Mouse (Mus musculus) neural tube, embryonic 14.5 days (tissue): ENCODE measurements around the gene Ran. TPM values are rescaled to one million over a fixed set of nuclear protein-coding genes. Genes with fewer than 3 reads are reported as not detected.
A peak's percentile ranks its signal among the peaks of the same experiment; 100 is the strongest.

Experiments
- ATAC-seq: fragments of 200-750 bp; cut with Nextera tagmentation; 2 replicates; pipeline ENCODE4 v1.8.0; 2017; ENCODE audit warnings: low read depth, mild to moderate bottlenecking, moderate TSS enrichment, moderate library complexity
- H3K27ac ChIP-seq: fragments of 300-500 bp; sonication (generic); 2 replicates; pipeline ENCODE4 v1.5.1; 2014; ENCODE audit warnings: low read depth, mild to moderate bottlenecking, control low read depth, low read length, moderate library complexity, mixed read lengths
- H3K27me3 ChIP-seq: fragments of 300-500 bp; sonication (generic); 2 replicates; pipeline ENCODE4 v1.6.1; 2014; ENCODE audit warnings: low read length; ENCODE audit not compliant: control insufficient read depth, insufficient read depth
- H3K36me3 ChIP-seq: fragments of 300-500 bp; sonication (generic); 2 replicates; pipeline ENCODE4 v1.6.1; 2014; ENCODE audit warnings: low read length, mixed read lengths; ENCODE audit not compliant: control insufficient read depth, insufficient read depth
- H3K4me1 ChIP-seq: fragments of 300-500 bp; sonication (generic); 2 replicates; pipeline ENCODE4 v1.6.1; 2014; ENCODE audit warnings: low read length; ENCODE audit not compliant: control insufficient read depth, insufficient read depth
- H3K4me2 ChIP-seq: fragments of 300-500 bp; sonication (generic); 2 replicates; pipeline ENCODE4 v1.6.1; 2014; ENCODE audit warnings: mild to moderate bottlenecking, low read depth, low read length, control low read depth
- H3K4me3 ChIP-seq: fragments of 300-500 bp; sonication (generic); 2 replicates; pipeline ENCODE4 v1.5.1; 2014; ENCODE audit warnings: low read depth, low read length, control low read depth, mixed read lengths
- H3K9ac ChIP-seq: fragments of 300-500 bp; sonication (generic); replicated peaks from 2 replicates; pipeline ENCODE4 v1.6.1; 2014; ENCODE audit warnings: low read depth, mild to moderate bottlenecking, control low read depth, low read length, mixed read lengths
- H3K9me3 ChIP-seq: fragments of 300-500 bp; sonication (generic); 2 replicates; pipeline ENCODE4 v1.6.1; 2016; ENCODE audit warnings: low read length; ENCODE audit not compliant: control insufficient read depth
- WGBS: fragments of 180-500 bp; shearing (Covaris S2); extraction: QIAGEN DNeasy Blood & Tissue Kit; methylation state at CpG from one replicate; pipeline ENCODE4 v1.1.7; 2014; 5-methylcytosine and 5-hydroxymethylcytosine counted together
- polyA plus RNA-seq: library from polyadenylated mRNA; unstranded; fragments of >200 nt; fragmentation: Nextera tagmentation; extraction: Ambion mirVana; gene quantifications from 2 replicates; pipeline ENCODE4 v1.2.1, GENCODE M21; 2014

Ran gene
- polyA plus RNA-seq, 1 experiment from 2014 or later, result 305 TPM

- H3K27ac ChIP-seq, result no peak overlapping the region
- H3K9ac ChIP-seq, result no peak overlapping the region
- H3K4me3 ChIP-seq, result no peak overlapping the region
- H3K4me1 ChIP-seq, result no peaks in the 10 kb centered on the region
- no peaks in the 10 kb centered on the region for H3K27me3 ChIP-seq
- no peaks in the 10 kb centered on the region for H3K9me3 ChIP-seq
- WGBS, result 89% methylated on average over 13 of the region's 13 CpGs
- ATAC-seq, result no peak
- H3K36me3 ChIP-seq, result 0 out of 2 replicates have a peak, but pooled peaks cover 3% of the 10 kb centered on the region
- no peak overlapping the region for H3K4me2 ChIP-seq
Observed at GRCm38 (mm10) chr5:128985946-128986345, 33.9 kb upstream of the Ran start.

- ATAC-seq, result no peak
- Histone ChIP-seq H3K4me2 (no peak overlapping the region), H3K27me3 (no peaks in the 10 kb centered on the region), H3K9ac (no peak overlapping the region), H3K9me3 (no peaks in the 10 kb centered on the region), H3K27ac (no peak overlapping the region), H3K36me3 (peaks cover 10% of the 10 kb centered on the region; the same call in 1 of the 2 replicates), H3K4me3 (no peak overlapping the region), H3K4me1 (no peaks in the 10 kb centered on the region)
- 64% methylated on average over 19 of the region's 19 CpGs for WGBS
Observed at GRCm38 (mm10) chr5:128987141-128987954, 32.5 kb upstream of the Ran start.

- ATAC-seq, result no peak
- H3K9ac ChIP-seq, result no peak overlapping the region
- H3K27ac ChIP-seq, result no peak overlapping the region
- H3K4me3 ChIP-seq, result no peak overlapping the region
- H3K27me3 ChIP-seq, result no peaks in the 10 kb centered on the region
- no peaks in the 10 kb centered on the region for H3K9me3 ChIP-seq
- 52% methylated on average over 8 of the region's 8 CpGs for WGBS
- H3K4me1 ChIP-seq, result no peaks in the 10 kb centered on the region
- no peak overlapping the region for H3K4me2 ChIP-seq
- H3K36me3 ChIP-seq, result no peaks in the 10 kb centered on the region
Observed at GRCm38 (mm10) chr5:129000706-129001468, 19.0 kb upstream of the Ran start.

- Histone ChIP-seq H3K4me3 (no peak overlapping the region), H3K4me1 (peaks cover 9% of the 10 kb centered on the region; the same call in 1 of the 2 replicates), H3K4me2 (no peak overlapping the region), H3K27me3 (no peaks in the 10 kb centered on the region), H3K9me3 (no peaks in the 10 kb centered on the region), H3K27ac (no peak overlapping the region), H3K9ac (no peak overlapping the region), H3K36me3 (no peaks in the 10 kb centered on the region)
- 56% methylated on average over 14 of the region's 14 CpGs for WGBS
- no peak for ATAC-seq
Observed at GRCm38 (mm10) chr5:129002571-129003011, 17.3 kb upstream of the Ran start.

- Histone ChIP-seq H3K27ac (no peak overlapping the region), H3K4me2 (no peak overlapping the region), H3K4me1 (peaks cover 9% of the 10 kb centered on the region; the same call in 1 of the 2 replicates), H3K4me3 (no peak overlapping the region), H3K27me3 (no peaks in the 10 kb centered on the region), H3K36me3 (no peaks in the 10 kb centered on the region), H3K9ac (no peak overlapping the region), H3K9me3 (no peaks in the 10 kb centered on the region)
- ATAC-seq, result no peak
- WGBS, result 61% methylated on average over 3 of the region's 3 CpGs
Observed at GRCm38 (mm10) chr5:129005416-129005815, 14.5 kb upstream of the Ran start.

GRCm38 (mm10) chr5:129006031-129006788 lies 13.7 kb upstream of the Ran start:
- no peak overlapping the region for H3K4me3 ChIP-seq
- no peak overlapping the region for H3K9ac ChIP-seq
- H3K27me3 ChIP-seq, result no peaks in the 10 kb centered on the region
- no peak overlapping the region for H3K27ac ChIP-seq
- WGBS, result 83% methylated on average over 18 of the region's 18 CpGs
- H3K9me3 ChIP-seq, result no peaks in the 10 kb centered on the region
- no peak for ATAC-seq
- no peaks in the 10 kb centered on the region for H3K36me3 ChIP-seq
- no peak overlapping the region for H3K4me2 ChIP-seq
- H3K4me1 ChIP-seq, result peaks cover 9% of the 10 kb centered on the region; the same call in 1 of the 2 replicates

- no peaks in the 10 kb centered on the region for H3K27me3 ChIP-seq
- peak; percentile 22; the same call in 1 of the 2 replicates for ATAC-seq
- peak overlapping the region; percentile 59 for H3K4me3 ChIP-seq
- no peaks in the 10 kb centered on the region for H3K36me3 ChIP-seq
- H3K4me2 ChIP-seq, result peak overlapping the region; percentile 63
- peak overlapping the region; percentile 74 for H3K9ac ChIP-seq
- H3K9me3 ChIP-seq, result no peaks in the 10 kb centered on the region
- no peak overlapping the region for H3K27ac ChIP-seq
- WGBS, result 59% methylated on average over 14 of the region's 14 CpGs
- peaks cover 9% of the 10 kb centered on the region; the same call in 1 of the 2 replicates for H3K4me1 ChIP-seq
Observed at GRCm38 (mm10) chr5:129007105-129007957, 12.5 kb upstream of the Ran start.

GRCm38 (mm10) chr5:129008008-129008407 lies 11.9 kb upstream of the Ran start:
- peak overlapping the region; percentile 63 for H3K4me2 ChIP-seq
- peaks cover 9% of the 10 kb centered on the region; the same call in 1 of the 2 replicates for H3K4me1 ChIP-seq
- H3K9me3 ChIP-seq, result no peaks in the 10 kb centered on the region
- no peaks in the 10 kb centered on the region for H3K36me3 ChIP-seq
- H3K4me3 ChIP-seq, result peak overlapping the region; percentile 59
- peak overlapping the region; percentile 74 for H3K9ac ChIP-seq
- 0% methylated on average over 18 of the region's 18 CpGs for WGBS
- H3K27ac ChIP-seq, result 0 out of 2 replicates have a peak overlapping the region, but pooled peaks have one; percentile 6
- no peak; the same call in 1 of the 2 replicates for ATAC-seq
- no peaks in the 10 kb centered on the region for H3K27me3 ChIP-seq
